Mouse (Mus musculus) C2C12 (cell line): ENCODE measurements around the gene Sass6. TPM values are rescaled to one million over a fixed set of nuclear protein-coding genes. Genes with fewer than 3 reads are reported as not detected.
"Not testable (repeated sequence)": the region's sequence is repeated elsewhere in the genome, so short reads cannot be mapped to it uniquely, and the experiment has no call there.

Experiments
- H3K27me3 ChIP-seq: one replicate; pipeline ENCODE4 v1.6.1; 2011; ENCODE audit not compliant: control insufficient read depth, insufficient read depth, insufficient read length
- H3K36me3 ChIP-seq: one replicate; pipeline ENCODE4 v1.6.1; 2011; ENCODE audit not compliant: control insufficient read depth, insufficient read depth
- H3K4me3 ChIP-seq: one replicate; pipeline ENCODE4 v1.5.1; 2011; ENCODE audit warnings: mild to moderate bottlenecking, control low read depth; ENCODE audit not compliant: poor library complexity, insufficient read depth, severe bottlenecking
- H3K79me2 ChIP-seq: one replicate; pipeline ENCODE4 v1.6.1; 2011; ENCODE audit not compliant: control insufficient read depth, insufficient read depth
- H3K79me3 ChIP-seq: one replicate; pipeline ENCODE4 v1.6.1; 2011; ENCODE audit warnings: low read depth, control low read depth
- H3ac ChIP-seq: one replicate; pipeline ENCODE3; 2011; ENCODE audit warnings: low read depth; ENCODE audit not compliant: control insufficient read depth, insufficient read length
- CEBPB ChIP-seq: IDR thresholded peaks from one replicate; pipeline ENCODE4 v1.6.1; 2011; ENCODE audit warnings: low read depth, mild to moderate bottlenecking, control low read depth, moderate library complexity
- CTCF ChIP-seq: IDR thresholded peaks from one replicate; pipeline ENCODE4 v1.5.1; 2011; ENCODE audit not compliant: control insufficient read depth, insufficient read depth, insufficient read length
- FOSL1 ChIP-seq: IDR thresholded peaks from one replicate; pipeline ENCODE4 v1.8.0; 2011; ENCODE audit warnings: mild to moderate bottlenecking, low read length; ENCODE audit not compliant: poor library complexity, insufficient read depth, severe bottlenecking
- MAX ChIP-seq: IDR thresholded peaks from one replicate; pipeline ENCODE4 v1.6.1; 2011; ENCODE audit warnings: mild to moderate bottlenecking, control low read depth
- MYOD1 ChIP-seq: IDR thresholded peaks from one replicate; pipeline ENCODE4 v1.6.1; 2011; ENCODE audit warnings: low read depth; ENCODE audit not compliant: control insufficient read depth, insufficient read length
- MYOG ChIP-seq: IDR thresholded peaks from one replicate; pipeline ENCODE4 v1.6.1; 2011; ENCODE audit not compliant: control insufficient read depth, insufficient read length; ENCODE audit errors: extremely low read depth
- USF1 ChIP-seq: IDR thresholded peaks from one replicate; pipeline ENCODE4 v1.6.1; 2011; ENCODE audit warnings: low read depth, mild to moderate bottlenecking, control low read depth, moderate library complexity
- polyA plus RNA-seq: library from polyadenylated mRNA; unstranded; fragments of >200 nt; fragmentation: generic; extraction: Trizol; gene quantifications from one replicate; pipeline ENCODE4 v1.2.1, GENCODE M21; 2012; ENCODE audit warnings: missing spikeins

The Sass6 gene
- polyA plus RNA-seq, 1 experiment = 4.1 TPM

GRCm38 (mm10) chr3:116642373-116642772 is 47.6 kb downstream of the Sass6 start:
- TF ChIP-seq CTCF = no peak
- no peak for TF ChIP-seq MAX
- no peak for TF ChIP-seq MYOD1
- TF ChIP-seq FOSL1 = no peak
- no peak for TF ChIP-seq MYOG
- TF ChIP-seq CEBPB = no peak
- no peak for TF ChIP-seq USF1
- Histone ChIP-seq H3K4me3 (no peak overlapping the region), H3ac (no peak overlapping the region), H3K36me3 (peaks cover 62% of the 10 kb centered on the region), H3K79me2 (no peaks in the 10 kb centered on the region), H3K79me3 (peaks cover 2% of the 10 kb centered on the region), H3K27me3 (no peaks in the 10 kb centered on the region)

- Histone ChIP-seq H3K79me2 (peaks cover 29% of the 10 kb centered on the region), H3ac (no peak overlapping the region), H3K79me3 (peaks cover 19% of the 10 kb centered on the region), H3K27me3 (no peaks in the 10 kb centered on the region), H3K36me3 (peaks cover 60% of the 10 kb centered on the region), H3K4me3 (no peak overlapping the region)
- TF ChIP-seq CTCF (no peak), MAX (no peak), FOSL1 (no peak), MYOD1 (no peak), CEBPB (no peak), MYOG (no peak), USF1 (no peak)
Measured at GRCm38 (mm10) chr3:116646387-116646786, 51.6 kb downstream of the Sass6 start.

- TF ChIP-seq CEBPB (no peak), FOSL1 (no peak), MYOD1 (no peak), MYOG (no peak), CTCF (no peak), USF1 (no peak), MAX (no peak)
- Histone ChIP-seq H3K36me3 (peaks cover 49% of the 10 kb centered on the region), H3K79me2 (peaks cover 53% of the 10 kb centered on the region)
Measured at GRCm38 (mm10) chr3:116648805-116649204, 54.0 kb downstream of the Sass6 start.

GRCm38 (mm10) chr3:116650698-116651097 is 55.9 kb downstream of the Sass6 start:
- H3K36me3 ChIP-seq = peaks cover 38% of the 10 kb centered on the region
- TF ChIP-seq FOSL1 = no peak
- no peak for TF ChIP-seq CEBPB
- TF ChIP-seq USF1 = no peak
- no peak for TF ChIP-seq MYOG
- no peak for TF ChIP-seq CTCF
- TF ChIP-seq MAX = no peak
- TF ChIP-seq MYOD1 = no peak
- no peaks in the 10 kb centered on the region for H3K27me3 ChIP-seq
- no peak overlapping the region for H3K4me3 ChIP-seq
- no peak overlapping the region for H3ac ChIP-seq
- peaks cover 54% of the 10 kb centered on the region for H3K79me3 ChIP-seq
- peaks cover 72% of the 10 kb centered on the region for H3K79me2 ChIP-seq

More at GRCm38 (mm10) chr3:116648805-116649204, 54.0 kb downstream of the Sass6 start:
- Histone ChIP-seq H3K27me3 (no peaks in the 10 kb centered on the region), H3K4me3 (no peak overlapping the region), H3K79me3 (peaks cover 38% of the 10 kb centered on the region), H3ac (no peak overlapping the region)

GRCm38 (mm10) chr3:116652033-116652446 is 57.3 kb downstream of the Sass6 start:
- no peak overlapping the region for H3ac ChIP-seq
- peaks cover 24% of the 10 kb centered on the region for H3K36me3 ChIP-seq
- no peak overlapping the region for H3K4me3 ChIP-seq
- TF ChIP-seq MYOD1 (no peak), CTCF (no peak), CEBPB (no peak), USF1 (no peak), MAX (no peak)
- peaks cover 68% of the 10 kb centered on the region for H3K79me3 ChIP-seq
- H3K79me2 ChIP-seq = peaks cover 85% of the 10 kb centered on the region
- no peaks in the 10 kb centered on the region for H3K27me3 ChIP-seq

- no peaks in the 10 kb centered on the region for H3K27me3 ChIP-seq
- no peak overlapping the region for H3ac ChIP-seq
- H3K36me3 ChIP-seq = peaks cover 19% of the 10 kb centered on the region
- H3K79me3 ChIP-seq = peaks cover 81% of the 10 kb centered on the region
- no peak for TF ChIP-seq CTCF
- no peak overlapping the region for H3K4me3 ChIP-seq
- H3K79me2 ChIP-seq = peaks cover 99% of the 10 kb centered on the region
Measured at GRCm38 (mm10) chr3:116653278-116653945, 58.6 kb downstream of the Sass6 start.

GRCm38 (mm10) chr3:116654051-116654450 is 59.3 kb downstream of the Sass6 start:
- H3K36me3 ChIP-seq = peaks cover 19% of the 10 kb centered on the region
- peaks cover 100% of the 10 kb centered on the region for H3K79me2 ChIP-seq
- H3ac ChIP-seq, H3K4me3 ChIP-seq, H3K27me3 ChIP-seq: not testable (repeated sequence)
- H3K79me3 ChIP-seq = peaks cover 88% of the 10 kb centered on the region
